Mouse (Mus musculus): ENCODE data around the gene Pnmal2. TPM values are rescaled to one million over a fixed set of nuclear protein-coding genes. Genes with fewer than 3 reads are reported as not detected.
A peak's percentile ranks its signal among the peaks of the same experiment; 100 is the strongest.

The Pnmal2 gene
- total RNA-seq (2021), result 100 to 1,000 TPM; 240 to 246 TPM
- long read RNA-seq, experiment 1, full-length matches to known transcripts, result 184 of 184 reads
- long read RNA-seq, experiment 1, partial matches to known transcripts, result 0 of 184 reads
- long read RNA-seq, experiment 1, other reads (novel, unspliced or antisense), result 0 of 184 reads
- long read RNA-seq, experiment 2, full-length matches to known transcripts, result 205 of 206 reads
- long read RNA-seq, experiment 2, partial matches to known transcripts, result 0 of 206 reads
- long read RNA-seq, experiment 2, other reads (novel, unspliced or antisense), result 1 of 206 reads

- DNase-seq (ENCODE audit: low spot score in 2 of 2), result peak; percentile 88 to 94
Observed at GRCm38 (mm10) chr7:16944061-16944807, at the start of gene Pnmal2. Pnmal2 (plus strand) TSS chr7:16944682.

- peak in 1 of 2 experiments; percentile 64 for DNase-seq (ENCODE audit: low spot score in 2 of 2)
Observed at GRCm38 (mm10) chr7:16895000-16895399, 49.5 kb upstream of the Pnmal2 start.

GRCm38 (mm10) chr7:16895511-16895910 is 49.0 kb upstream of the Pnmal2 start:
- no peak for DNase-seq (ENCODE audit: low spot score in 2 of 2)

DNA sequence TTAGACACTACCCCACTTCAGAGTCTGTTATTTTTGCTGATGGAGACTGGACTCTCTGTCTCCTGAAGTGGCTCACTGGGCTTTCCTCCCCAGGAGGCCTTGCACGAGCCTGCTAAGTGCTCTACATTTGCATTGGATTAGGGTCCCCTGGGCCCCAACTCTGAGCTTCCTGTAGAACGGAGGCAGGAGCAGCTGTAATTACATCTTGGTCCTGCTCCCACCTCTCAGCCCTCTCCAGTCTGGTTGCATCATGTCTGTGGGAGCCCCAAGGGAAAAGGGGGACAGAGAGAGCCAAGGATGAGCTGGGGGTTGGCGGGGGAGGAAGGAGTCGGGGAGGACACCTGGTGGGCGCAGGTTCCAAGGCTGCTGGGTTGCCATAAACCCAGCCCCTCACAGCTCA is 44.0 kb upstream of the Pnmal2 start:
- DNase-seq (ENCODE audit: low spot score in 2 of 2), result no peak

- DNase-seq (ENCODE audit: low spot score in 2 of 2), result no peak
Observed at GRCm38 (mm10) chr7:16903439-16903955, 41.0 kb upstream of the Pnmal2 start.

- no peak for DNase-seq (ENCODE audit: low spot score in 2 of 2)
Observed at GRCm38 (mm10) chr7:16904120-16904675, 40.3 kb upstream of the Pnmal2 start.

DNA sequence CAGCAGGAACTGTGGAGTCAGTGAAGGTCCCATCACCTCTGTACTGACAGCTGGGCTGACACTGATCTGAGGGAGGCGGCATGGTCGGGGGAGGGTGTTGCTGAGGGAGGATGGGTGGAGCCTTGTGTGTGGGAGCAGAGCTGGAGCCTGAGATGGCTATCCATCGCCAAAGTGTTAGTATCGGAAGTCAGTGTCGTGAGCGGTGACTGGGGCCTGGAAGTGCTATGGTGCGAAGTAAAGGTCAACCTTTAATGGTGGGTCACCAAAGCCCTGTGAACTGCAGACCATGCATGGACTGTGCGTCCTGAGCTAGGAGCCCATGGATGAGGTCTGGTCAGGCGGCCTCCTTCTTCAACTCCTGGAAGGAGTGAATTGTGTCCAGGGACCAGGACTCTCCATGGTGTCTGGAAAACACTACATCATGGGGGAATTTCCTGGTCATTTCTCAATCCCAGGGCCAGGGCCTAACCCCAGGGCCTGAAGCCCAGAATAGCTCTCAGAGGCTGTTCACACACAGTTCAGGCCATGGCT is 38.9 kb upstream of the Pnmal2 start:
- DNase-seq (ENCODE audit: low spot score in 2 of 2), result no peak

- no peak for DNase-seq (ENCODE audit: low spot score in 2 of 2)
Observed at GRCm38 (mm10) chr7:16906281-16906680, 38.2 kb upstream of the Pnmal2 start, which contains the start of gene Ptgir. Ptgir (plus strand) TSS chr7:16906490.

GRCm38 (mm10) chr7:16906889-16907559 is 37.5 kb upstream of the Pnmal2 start:
- no peak for DNase-seq (ENCODE audit: low spot score in 2 of 2)

DNA sequence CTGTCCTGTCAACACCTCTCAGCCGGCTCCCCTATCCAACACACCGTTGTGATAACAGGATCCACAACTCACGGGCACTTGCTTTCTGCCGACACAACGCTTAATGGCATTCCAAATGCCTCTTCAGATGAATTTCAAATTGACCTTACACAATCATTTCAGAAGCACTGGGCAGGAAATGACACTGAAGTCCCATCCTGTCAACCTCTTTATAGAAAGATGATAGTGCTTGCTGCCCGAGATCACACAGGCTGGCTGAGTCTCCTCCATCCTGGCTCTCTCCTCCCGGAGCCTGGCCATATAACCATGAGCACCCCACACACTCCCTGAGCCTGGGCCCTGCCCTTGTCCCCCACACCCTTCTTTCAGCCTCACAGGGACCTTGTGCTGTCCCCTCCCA is 36.6 kb upstream of the Pnmal2 start:
- no peak for DNase-seq (ENCODE audit: low spot score in 2 of 2)

DNA sequence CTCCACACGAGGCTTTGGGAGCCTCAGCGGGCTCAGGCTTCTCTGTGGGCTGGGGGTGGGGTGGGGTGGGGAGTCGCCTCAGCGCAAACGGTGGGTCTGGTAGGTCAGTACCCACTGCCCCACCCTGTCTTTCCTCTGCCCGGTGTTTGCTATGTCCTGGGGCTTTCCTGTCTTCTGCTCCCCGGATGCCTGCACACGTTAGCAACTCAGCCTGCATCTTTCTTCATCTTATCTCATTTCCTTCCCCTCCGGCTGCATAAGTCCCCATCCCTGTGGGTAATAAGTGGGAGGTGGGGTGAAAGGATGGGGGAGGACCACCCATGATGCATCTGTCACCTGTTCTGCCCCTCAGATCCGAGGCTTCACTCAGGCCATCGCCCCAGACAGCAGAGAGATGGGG is 36.1 kb upstream of the Pnmal2 start:
- no peak for DNase-seq (ENCODE audit: low spot score in 2 of 2)

DNA sequence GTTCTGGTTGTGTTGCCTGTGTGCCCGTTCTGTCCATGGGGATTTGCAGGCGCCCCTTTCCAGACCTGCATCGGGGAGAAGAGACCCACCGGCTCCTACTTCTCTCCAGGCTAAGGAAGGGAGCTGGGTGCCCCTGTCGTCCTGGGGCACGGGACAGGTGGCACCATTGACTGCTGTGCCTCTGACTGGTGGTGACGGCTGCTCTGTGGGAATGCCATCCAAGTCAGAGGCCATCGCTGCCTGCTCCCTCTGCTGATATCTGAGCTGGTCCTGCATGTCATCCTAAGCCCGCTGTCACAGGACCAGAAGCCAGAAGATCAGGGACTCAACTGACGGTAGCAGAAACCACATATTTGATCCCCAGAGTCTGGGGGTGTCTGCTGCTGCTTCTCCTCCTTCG is 35.6 kb upstream of the Pnmal2 start:
- no peak for DNase-seq (ENCODE audit: low spot score in 2 of 2)

- DNase-seq (ENCODE audit: low spot score in 2 of 2), result no peak
Observed at GRCm38 (mm10) chr7:16909909-16910308, 34.6 kb upstream of the Pnmal2 start.

GRCm38 (mm10) chr7:16911904-16912303 is 32.6 kb upstream of the Pnmal2 start:
- no peak for DNase-seq (ENCODE audit: low spot score in 2 of 2)

- DNase-seq (ENCODE audit: low spot score in 2 of 2), result no peak
Observed at GRCm38 (mm10) chr7:16912360-16912759, 32.1 kb upstream of the Pnmal2 start.

- DNase-seq (ENCODE audit: low spot score in 2 of 2), result peak; percentile 78 to 81
Observed at GRCm38 (mm10) chr7:16913806-16914452, 30.6 kb upstream of the Pnmal2 start.

GRCm38 (mm10) chr7:16914453-16915343 is 29.8 kb upstream of the Pnmal2 start:
- DNase-seq (ENCODE audit: low spot score in 2 of 2), result no peak

GRCm38 (mm10) chr7:16915461-16916340 is 28.8 kb upstream of the Pnmal2 start:
- no peak for DNase-seq (ENCODE audit: low spot score in 2 of 2)
